Mouse (Mus musculus) olfactory bulb, adult 2 months (tissue): Measurements from ENCODE around the gene Csrp2.

Experiments
- CTCF ChIP-seq: fragments of 200-500 bp; IDR thresholded peaks from 2 replicates; pipeline ENCODE4 v1.5.1; 2012; ENCODE audit warnings: low read depth, mild to moderate bottlenecking, low read length, moderate library complexity; ENCODE audit not compliant: insufficient read depth
- POLR2A ChIP-seq: fragments of 200-500 bp; IDR thresholded peaks from 2 replicates; pipeline ENCODE4 v1.6.1; 2012; ENCODE audit warnings: mild to moderate bottlenecking, low read depth, low read length, moderate library complexity; ENCODE audit not compliant: insufficient read depth

DNA sequence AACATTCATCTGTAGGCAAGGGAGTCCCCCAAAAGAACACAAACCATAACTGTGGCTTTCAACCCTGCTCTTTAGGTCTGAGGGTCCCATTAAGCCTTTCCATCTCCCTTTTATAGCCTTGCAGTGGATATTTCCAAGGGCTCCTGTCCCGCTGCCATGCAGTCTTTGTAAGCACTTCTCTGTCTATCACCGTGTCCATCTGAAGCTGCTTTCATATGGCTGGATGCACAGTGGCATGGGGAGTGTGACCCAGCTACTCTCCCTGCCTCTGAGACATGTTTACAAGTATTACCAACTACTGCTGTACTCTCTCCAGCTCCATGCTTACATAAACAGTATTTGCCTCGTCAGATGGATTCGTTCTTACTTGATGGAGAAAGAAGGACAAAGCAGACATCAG, 28.0 kb downstream of the Csrp2 start:
- TF ChIP-seq CTCF = no peak
- TF ChIP-seq POLR2A = no peak
